Mouse (Mus musculus) ES-Bruce4 (cell line): ENCODE data around the gene Cdh11. TPM values are rescaled to one million over a fixed set of nuclear protein-coding genes. Genes with fewer than 3 reads are reported as not detected.

Experiments
- H3K27ac ChIP-seq: 2 replicates; pipeline ENCODE4 v1.5.1; 2012; ENCODE audit warnings: low read length, inconsistent platforms; ENCODE audit not compliant: insufficient read depth
- H3K27me3 ChIP-seq: 2 replicates; pipeline ENCODE4 v1.6.1; 2012; ENCODE audit warnings: mild to moderate bottlenecking, low read length, inconsistent platforms; ENCODE audit not compliant: control insufficient read depth, poor library complexity, insufficient read depth, severe bottlenecking
- H3K36me3 ChIP-seq: 2 replicates; pipeline ENCODE4 v1.6.1; 2012; ENCODE audit warnings: inconsistent platforms, mild to moderate bottlenecking, low read length, moderate library complexity; ENCODE audit not compliant: control insufficient read depth, poor library complexity, insufficient read depth, severe bottlenecking
- H3K4me1 ChIP-seq: one replicate; pipeline ENCODE4 v1.8.1; 2011; ENCODE audit warnings: low read length; ENCODE audit not compliant: control insufficient read depth, insufficient read depth
- H3K4me3 ChIP-seq: 2 replicates; pipeline ENCODE4 v1.5.1; 2011; ENCODE audit warnings: low read depth, mild to moderate bottlenecking, low read length
- H3K9ac ChIP-seq: 2 replicates; pipeline ENCODE4 v1.6.1; 2012; ENCODE audit warnings: low read depth, mild to moderate bottlenecking, inconsistent platforms; ENCODE audit not compliant: poor library complexity, severe bottlenecking
- H3K9me3 ChIP-seq: replicated peaks from 2 replicates; pipeline ENCODE4 v1.6.1; 2012; ENCODE audit warnings: mild to moderate bottlenecking, low read length, inconsistent platforms; ENCODE audit not compliant: control insufficient read depth, poor library complexity, insufficient read depth, severe bottlenecking
- CTCF ChIP-seq: IDR thresholded peaks from one replicate; pipeline ENCODE4 v1.8.1; 2011; ENCODE audit warnings: low read depth, low read length
- EP300 ChIP-seq: IDR thresholded peaks from 2 replicates; pipeline ENCODE4 v1.6.1; 2011; ENCODE audit warnings: low read depth, low read length; ENCODE audit not compliant: insufficient read depth
- POLR2A ChIP-seq: IDR thresholded peaks from one replicate; pipeline ENCODE4 v1.8.1; 2011; ENCODE audit warnings: low read length; ENCODE audit not compliant: insufficient read depth
- polyA plus RNA-seq: library from polyadenylated mRNA; stranded (reverse); fragments of >200 nt; gene quantifications from 2 replicates; pipeline ENCODE4 v1.2.4, GENCODE M21; 2011; ENCODE audit warnings: low read depth; ENCODE audit not compliant: missing spikeins, insufficient read depth, insufficient read length

Cdh11 gene
- polyA plus RNA-seq, 1 experiment = 1.1 TPM

DNA sequence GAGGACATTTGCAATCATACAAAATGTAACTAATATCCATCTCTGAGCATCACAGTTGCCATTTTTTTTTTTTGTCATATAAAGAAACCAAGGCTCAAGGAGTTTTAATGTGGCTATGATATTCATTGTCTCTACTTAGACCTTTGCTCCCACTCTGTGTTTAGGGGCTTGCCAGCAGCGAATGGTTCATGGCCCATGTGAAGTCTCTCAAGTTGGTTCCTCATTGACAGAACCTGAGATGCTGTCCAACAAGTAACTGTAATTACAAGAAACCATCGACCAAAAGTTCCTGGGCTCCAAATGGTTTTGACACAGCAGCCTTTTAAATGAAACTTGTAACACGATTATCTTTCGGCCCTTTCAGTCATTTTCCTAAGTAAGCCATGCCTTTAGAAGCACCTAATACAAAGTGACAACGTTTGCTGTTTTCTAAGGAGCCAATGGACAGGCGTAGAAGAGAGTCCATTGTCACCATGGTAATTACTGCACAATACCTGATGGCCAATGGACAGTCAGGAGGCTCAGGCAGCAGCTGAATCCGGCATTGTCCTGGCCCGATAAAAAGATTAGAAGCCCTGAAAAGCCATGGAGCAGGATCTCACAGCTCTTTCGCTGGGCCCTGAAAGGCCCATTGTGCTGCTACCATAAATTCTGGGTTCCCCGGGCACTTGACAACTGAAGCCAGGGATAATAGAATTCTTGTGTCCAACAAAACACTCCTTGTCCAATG lies 59.1 kb downstream of the Cdh11 start:
- Histone ChIP-seq H3K9me3 (no peaks in the 10 kb centered on the region), H3K4me3 (no peak overlapping the region), H3K27me3 (no peaks in the 10 kb centered on the region), H3K4me1 (no peaks in the 10 kb centered on the region), H3K36me3 (no peaks in the 10 kb centered on the region), H3K9ac (no peak overlapping the region), H3K27ac (no peak overlapping the region)
- TF ChIP-seq CTCF (no peak), POLR2A (no peak), EP300 (no peak)

DNA sequence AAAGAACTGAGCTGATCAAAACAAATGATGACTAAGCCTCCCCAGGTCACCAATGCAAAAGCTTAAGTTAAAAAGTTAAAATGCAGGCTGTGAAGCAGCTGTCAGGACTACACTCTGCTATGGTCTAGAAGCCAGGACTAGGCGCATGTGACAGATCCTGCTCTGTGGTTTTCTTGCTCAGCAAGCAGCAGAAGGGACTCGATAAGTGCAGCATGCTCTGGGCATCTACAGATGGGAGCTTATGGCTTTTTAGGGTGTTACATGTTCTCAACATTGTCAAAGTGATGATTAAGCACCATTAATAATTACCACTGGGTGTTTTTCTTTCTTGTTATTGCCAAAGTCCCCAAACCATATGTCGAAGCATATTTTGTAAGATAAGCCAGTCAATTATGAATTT lies 59.9 kb downstream of the Cdh11 start:
- Histone ChIP-seq H3K27ac (no peak overlapping the region), H3K4me1 (no peaks in the 10 kb centered on the region), H3K9me3 (no peaks in the 10 kb centered on the region), H3K9ac (no peak overlapping the region), H3K27me3 (no peaks in the 10 kb centered on the region), H3K36me3 (no peaks in the 10 kb centered on the region), H3K4me3 (no peak overlapping the region)
- TF ChIP-seq POLR2A (no peak), EP300 (no peak), CTCF (no peak)

DNA sequence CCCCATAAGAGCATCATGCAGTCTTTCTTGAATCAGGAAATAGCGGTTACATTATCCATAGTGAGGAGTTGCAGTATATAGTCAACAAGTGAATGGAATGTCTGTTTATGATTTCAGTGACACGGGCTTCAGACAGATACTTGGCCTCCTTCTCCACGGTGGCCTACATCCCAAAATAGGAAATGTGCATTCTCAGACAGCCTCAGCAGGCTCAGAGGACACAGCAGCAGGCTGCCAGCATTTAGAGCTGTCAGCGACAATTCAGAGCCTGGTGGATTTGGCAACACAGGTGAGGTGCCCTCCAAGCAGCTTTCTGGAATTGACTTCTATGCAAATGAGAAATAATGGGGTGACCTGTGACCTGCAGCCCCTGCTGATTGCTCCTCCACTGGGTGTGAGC lies 69.5 kb downstream of the Cdh11 start:
- no peaks in the 10 kb centered on the region for H3K27me3 ChIP-seq
- H3K9me3 ChIP-seq = no peaks in the 10 kb centered on the region
- TF ChIP-seq POLR2A (no peak), EP300 (no peak), CTCF (no peak)

DNA sequence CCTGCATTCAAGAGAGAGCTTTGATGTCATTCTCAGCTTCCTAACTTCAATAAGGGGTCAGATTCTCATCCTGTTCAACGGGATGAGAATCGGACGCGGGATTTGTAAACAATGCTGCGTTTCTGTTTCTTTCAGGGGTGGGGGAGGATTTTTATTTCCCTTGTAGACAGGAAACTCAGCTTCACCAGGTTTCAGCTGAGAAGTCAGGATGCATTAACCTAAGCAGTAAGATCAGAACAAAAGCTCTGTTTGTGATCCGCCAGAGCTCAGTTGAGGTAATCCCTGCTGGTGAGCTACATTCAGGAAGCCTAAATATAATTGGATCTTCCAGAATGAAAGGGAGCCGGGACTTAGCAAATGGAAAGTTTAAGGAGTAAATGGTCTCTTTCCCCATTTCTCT lies 78.1 kb downstream of the Cdh11 start:
- Histone ChIP-seq H3K27ac (no peak overlapping the region), H3K4me3 (no peak overlapping the region), H3K9me3 (no peaks in the 10 kb centered on the region), H3K4me1 (no peaks in the 10 kb centered on the region), H3K36me3 (no peaks in the 10 kb centered on the region), H3K27me3 (0 out of 2 replicates have a peak, but pooled peaks cover 1% of the 10 kb centered on the region), H3K9ac (no peak overlapping the region)
- no peak for TF ChIP-seq EP300
- no peak for TF ChIP-seq CTCF
- no peak for TF ChIP-seq POLR2A

More for the DNA sequence above, 69.5 kb downstream of the Cdh11 start:
- no peaks in the 10 kb centered on the region for H3K4me1 ChIP-seq
- no peak overlapping the region for H3K4me3 ChIP-seq
- no peak overlapping the region for H3K27ac ChIP-seq
- H3K36me3 ChIP-seq = no peaks in the 10 kb centered on the region
- H3K9ac ChIP-seq = no peak overlapping the region

DNA sequence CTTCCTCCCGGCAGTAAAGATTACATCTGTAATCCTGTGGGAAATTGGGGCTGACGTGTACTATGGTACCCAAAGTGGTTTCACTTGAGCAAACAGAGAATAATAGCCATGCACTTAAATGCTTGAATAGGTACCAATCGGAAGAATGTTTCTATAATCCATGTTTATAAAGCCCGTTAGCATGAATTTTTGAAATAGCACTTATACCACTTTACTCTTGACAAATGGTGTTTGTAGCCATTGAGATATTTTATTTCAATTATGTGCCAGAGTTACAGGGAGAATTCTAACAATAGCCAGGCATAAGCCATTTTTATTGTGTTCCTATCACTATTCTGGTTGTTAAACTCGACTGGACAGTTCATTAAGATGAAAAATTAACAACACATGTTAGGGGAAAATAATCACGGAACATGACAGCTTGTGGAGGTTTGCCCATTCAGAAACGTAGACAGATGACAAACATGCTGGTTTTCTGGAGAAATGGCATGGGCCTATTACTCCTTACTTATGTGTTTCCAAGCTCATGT lies 80.0 kb downstream of the Cdh11 start:
- H3K36me3 ChIP-seq = no peaks in the 10 kb centered on the region
- no peaks in the 10 kb centered on the region for H3K9me3 ChIP-seq
- no peak for TF ChIP-seq CTCF
- no peak for TF ChIP-seq EP300
- no peak for TF ChIP-seq POLR2A
- H3K4me3 ChIP-seq = no peak overlapping the region
- no peaks in the 10 kb centered on the region for H3K4me1 ChIP-seq
- no peak overlapping the region for H3K9ac ChIP-seq
- H3K27ac ChIP-seq = no peak overlapping the region
- H3K27me3 ChIP-seq = 0 out of 2 replicates have a peak, but pooled peaks cover 1% of the 10 kb centered on the region

DNA sequence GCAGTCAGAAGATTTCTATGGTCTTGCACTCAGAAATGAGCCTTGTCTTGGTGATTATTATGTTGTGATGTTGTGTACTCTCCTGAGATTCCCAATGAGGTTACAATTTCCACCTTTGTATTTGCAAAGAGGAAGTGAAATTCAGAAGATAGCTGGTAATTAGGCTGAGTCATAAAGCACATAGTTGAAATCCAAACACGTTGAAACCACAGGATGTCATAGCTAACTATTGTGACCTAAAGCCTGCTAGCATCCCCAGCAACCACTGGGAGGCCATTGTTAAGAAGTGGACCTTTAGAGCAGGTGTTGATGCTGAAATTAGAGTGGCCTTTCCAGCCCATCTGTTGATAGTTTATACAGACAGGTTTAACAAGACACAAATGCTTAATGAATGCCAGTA lies 85.2 kb downstream of the Cdh11 start:
- H3K9me3 ChIP-seq = no peaks in the 10 kb centered on the region
- H3K27me3 ChIP-seq = no peaks in the 10 kb centered on the region
- H3K36me3 ChIP-seq = no peaks in the 10 kb centered on the region
- H3K27ac ChIP-seq = no peak overlapping the region
- H3K4me1 ChIP-seq = no peaks in the 10 kb centered on the region
- TF ChIP-seq CTCF (no peak), EP300 (no peak), POLR2A (no peak)
- no peak overlapping the region for H3K4me3 ChIP-seq
- no peak overlapping the region for H3K9ac ChIP-seq
